Mouse (Mus musculus) colon, adult 2 months (tissue): Measurements from ENCODE around the gene Aup1. TPM values are rescaled to one million over a fixed set of nuclear protein-coding genes. Genes with fewer than 3 reads are reported as not detected.

ENCODE experiments used
- polyA plus RNA-seq: library from polyadenylated mRNA; depleted of rRNA; stranded (reverse); fragments of >200 nt; gene quantifications from 2 replicates; pipeline ENCODE4 v1.2.3, GENCODE M21; 2012; rRNA removed

Gene Aup1
- 746 and 821 TPM in 2 replicates for polyA plus RNA-seq

GRCm38 (mm10) chr6:83054074-83054851 lies at the start of gene Aup1:
Gene Aup1, plus strand, starts transcription at chr6:83054521.

GRCm38 (mm10) chr6:83033249-83034185 lies 20.8 kb upstream of the Aup1 start, which contains the start of the genes Dok1 and Loxl3:
Gene Dok1, minus strand, starts transcription at chr6:83033471.
Gene Loxl3, plus strand, starts transcription at chr6:83034173.

GRCm38 (mm10) chr6:83054871-83055431 lies 630 bp downstream of the Aup1 start, which contains the start of gene Htra2:
Gene Htra2, minus strand, starts transcription at chr6:83055273.

GRCm38 (mm10) chr6:83057790-83058189 lies 3.5 kb downstream of the Aup1 start, which contains the start of gene Dqx1:
Gene Dqx1, plus strand, starts transcription at chr6:83057844.

GRCm38 (mm10) chr6:83070247-83070310 lies 15.8 kb downstream of the Aup1 start, which contains the start of gene Tlx2:
Gene Tlx2, minus strand, starts transcription at chr6:83070293.

GRCm38 (mm10) chr6:83077630-83078323 lies 23.5 kb downstream of the Aup1 start, which contains the start of gene Pcgf1:
Gene Pcgf1, plus strand, starts transcription at chr6:83077869.

GRCm38 (mm10) chr6:83086121-83087035 lies 32.1 kb downstream of the Aup1 start, which contains the start of gene Lbx2:
Gene Lbx2, plus strand, starts transcription at chr6:83086367.

GRCm38 (mm10) chr6:83101316-83101687 lies 47.0 kb downstream of the Aup1 start, which contains the start of the genes Ccdc142 and Gm42688:
Gene Ccdc142, plus strand, starts transcription at chr6:83101601.
Gene Gm42688, plus strand, starts transcription at chr6:83101617.

Other genes starting within 250 kb of the Aup1 start
- 1.1 and 1.6 TPM in 2 replicates for gene Sema4f, start 114.8 kb upstream of the Aup1 start, polyA plus RNA-seq
- 0.44 and 0.59 TPM in 2 replicates for gene M1ap, start 107.6 kb upstream of the Aup1 start, polyA plus RNA-seq
- gene Dok1, start 21.1 kb upstream of the Aup1 start, polyA plus RNA-seq: 11.9 and 13.7 TPM in 2 replicates
- 5.0 and 5.3 TPM in 2 replicates for gene Loxl3, start 20.3 kb upstream of the Aup1 start, polyA plus RNA-seq
- 51.6 and 61.4 TPM in 2 replicates for gene Htra2, start 752 bp downstream of the Aup1 start, polyA plus RNA-seq
- gene Dqx1, start 3.3 kb downstream of the Aup1 start, polyA plus RNA-seq: 25.8 and 29.2 TPM in 2 replicates
- gene Tlx2, start 15.8 kb downstream of the Aup1 start, polyA plus RNA-seq: 5.6 and 9.6 TPM in 2 replicates
- gene Pcgf1, start 23.3 kb downstream of the Aup1 start, polyA plus RNA-seq: 12.9 and 13.3 TPM in 2 replicates
- 0.57 and 1.5 TPM in 2 replicates for gene Lbx2, start 31.8 kb downstream of the Aup1 start, polyA plus RNA-seq
- gene Ccdc142, start 47.1 kb downstream of the Aup1 start, polyA plus RNA-seq: 11.3 and 12.3 TPM in 2 replicates
- 4.3 and 4.6 TPM in 2 replicates for gene Gm42688, start 47.1 kb downstream of the Aup1 start, polyA plus RNA-seq
- gene Mrpl53, start 54.5 kb downstream of the Aup1 start, polyA plus RNA-seq: 69.7 and 85.9 TPM in 2 replicates
- gene Mogs, start 61.0 kb downstream of the Aup1 start, polyA plus RNA-seq: 91.9 and 97.3 TPM in 2 replicates
- gene Wbp1, start 67.0 kb downstream of the Aup1 start, polyA plus RNA-seq: 199 and 235 TPM in 2 replicates
- 59.8 and 64.1 TPM in 2 replicates for gene Ino80b, start 70.9 kb downstream of the Aup1 start, polyA plus RNA-seq
- 86.7 and 88.4 TPM in 2 replicates for gene Rtkn, start 80.9 kb downstream of the Aup1 start, polyA plus RNA-seq
- gene Wdr54, start 101.9 kb downstream of the Aup1 start, polyA plus RNA-seq: 3.4 and 4.4 TPM in 2 replicates
- gene 1700003E16Rik, start 101.9 kb downstream of the Aup1 start, polyA plus RNA-seq: 0.46 and 0.72 TPM in 2 replicates
- 151 and 162 TPM in 2 replicates for gene Dctn1, start 111.4 kb downstream of the Aup1 start, polyA plus RNA-seq
- gene Slc4a5, start 165.3 kb downstream of the Aup1 start, polyA plus RNA-seq: 0.21 TPM in 2 replicates